15 mouse cellular contexts compared by ENCODE assay signal in the genomic region with DNA sequence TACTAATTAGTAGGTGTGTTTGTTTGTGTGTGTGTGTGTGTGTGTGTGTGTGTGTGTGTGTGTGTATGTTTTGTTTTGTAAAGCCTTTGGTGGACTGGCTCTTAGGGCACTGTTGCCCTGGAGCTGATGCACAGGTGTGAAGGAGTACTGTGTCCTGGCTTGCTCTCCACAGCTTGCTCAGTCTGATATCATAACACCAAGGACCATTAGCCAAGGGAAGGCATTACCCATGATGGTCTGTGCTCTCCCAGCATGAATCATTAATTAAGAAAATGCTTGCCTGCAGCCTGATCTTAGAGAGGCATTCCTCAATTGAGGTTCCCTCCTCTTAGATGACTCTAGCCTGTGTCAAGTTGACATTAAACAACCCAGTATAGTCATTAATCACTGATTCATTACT.
"Had no signal": no experiment of that assay in that cellular context is flagged by ENCODE, and none has a peak within 500 bp of the region (broad histone marks: within the 10 kb centered on the region; RNA-seq: fewer than 3 reads in every experiment).

No protein-coding gene starts in this region.

- H3K4me2 ChIP-seq: limb, embryonic 12.5 days; midbrain, embryonic 12.5 days had no signal

- H3K27ac ChIP-seq: limb, embryonic 12.5 days; liver, embryonic 14.5 days; midbrain, embryonic 12.5 days; stomach, postnatal 0 days had no signal

- H3K27me3 ChIP-seq: limb, embryonic 12.5 days; megakaryocyte, embryonic 14.5 days; midbrain, embryonic 12.5 days had no signal

- DNase-seq: kidney, adult 2 months; kidney, postnatal 36 days; layer of hippocampus, adult 9-11 months; layer of hippocampus, postnatal 36 days; liver; lung, adult 2 months; lung, postnatal 36 days; thymus, postnatal 4 days had no signal

- H3K4me3 ChIP-seq: limb, embryonic 12.5 days; megakaryocyte, embryonic 14.5 days; midbrain, embryonic 12.5 days had no signal

- H3K9me3 ChIP-seq: limb, embryonic 12.5 days; midbrain, embryonic 12.5 days had no signal

- H3K4me1 ChIP-seq: megakaryocyte, embryonic 14.5 days; midbrain, embryonic 12.5 days had no signal

- ATAC-seq: intestine, embryonic 16.5 days; lung, postnatal 0 days had no signal

- H3K36me3 ChIP-seq: limb, embryonic 12.5 days; midbrain, embryonic 12.5 days had no signal

- H3K9ac ChIP-seq: limb, embryonic 12.5 days; liver, embryonic 14.5 days; midbrain, embryonic 12.5 days had no signal
